Mouse (Mus musculus) layer of hippocampus, adult 2 months (tissue): ENCODE results near the gene Icos. TPM values are rescaled to one million over a fixed set of nuclear protein-coding genes. Genes with fewer than 3 reads are reported as not detected.

Experiments
- DNase-seq, 2 experiments: peaks; one replicate each; pipeline ENCODE4 v3.0.0; 2022; ENCODE audit warnings: low spot score in 2 of 2
- H3K27ac ChIP-seq: fragments of 200-600 bp; 2 replicates; pipeline ENCODE4 v1.8.1; 2022
- H3K4me3 ChIP-seq: fragments of 200-600 bp; 2 replicates; pipeline ENCODE4 v1.8.1; 2022; ENCODE audit warnings: mild to moderate bottlenecking
- CTCF ChIP-seq: fragments of 200-600 bp; conservative IDR thresholded peaks from 2 replicates; pipeline ENCODE4 v1.8.1; 2022; ENCODE audit warnings: antibody characterized with exemption, mild to moderate bottlenecking, moderate library complexity
- long read RNA-seq, 2 experiments: library from polyadenylated mRNA; stranded (forward); transcript quantifications; one replicate each; pipeline ENCODE4 v2.0.0; 2021; ENCODE audit warnings: borderline mapping rate in 2 of 2
- total RNA-seq, 2 experiments: library from RNA; stranded (reverse); gene quantifications; 2 replicates each; pipeline ENCODE4 v1.2.3; 2021

Gene Icos
- not detected for total RNA-seq
- long read RNA-seq, experiment 1: 0 reads
- long read RNA-seq, experiment 2: 0 reads

DNA sequence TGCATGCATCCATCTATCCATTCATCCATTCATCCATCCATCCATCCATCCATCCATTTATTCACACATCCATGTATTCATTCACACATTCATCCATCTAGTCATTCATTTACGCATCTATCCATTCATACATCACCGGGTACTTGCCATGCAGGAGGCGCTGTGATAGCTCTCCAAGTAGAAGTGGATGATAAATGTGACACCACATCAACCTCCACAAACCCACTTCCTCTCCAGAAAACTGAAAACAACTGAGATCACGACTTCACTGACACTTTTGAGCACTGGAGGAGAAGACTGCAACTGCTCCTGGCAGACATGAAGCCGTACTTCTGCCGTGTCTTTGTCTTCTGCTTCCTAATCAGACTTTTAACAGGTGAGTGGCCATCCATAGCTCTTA is at the start of gene Icos:
TSS of gene Icos (plus strand) at position 287 of the 400 bp plus-strand sequence.
- no peak for TF ChIP-seq CTCF
- no peak for DNase-seq
- no peak within 1 kb of the TSS for H3K27ac ChIP-seq
- no peak within 1 kb of the TSS for H3K4me3 ChIP-seq

DNA sequence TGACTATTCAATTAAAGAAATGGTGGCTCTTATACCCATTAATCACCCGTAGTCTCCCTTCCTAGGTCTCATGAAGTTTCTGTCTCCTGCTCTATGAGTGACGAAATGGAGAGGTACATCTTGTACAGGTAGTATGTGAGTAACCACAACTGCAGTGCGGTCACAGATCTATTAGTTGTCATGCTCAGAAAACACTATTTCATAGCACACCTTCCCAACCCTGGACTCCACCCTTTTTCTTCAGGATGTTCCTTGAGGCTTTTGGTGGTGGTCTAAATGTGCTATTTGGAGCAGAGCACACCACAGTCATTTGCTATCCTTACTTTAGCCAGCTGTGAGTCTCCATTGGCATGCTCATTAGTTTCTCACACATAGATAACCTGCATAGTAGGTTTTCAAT is 48.7 kb upstream of the Icos start:
- no peak overlapping the region for H3K4me3 ChIP-seq
- DNase-seq: no peak
- H3K27ac ChIP-seq: no peak overlapping the region
- no peak for TF ChIP-seq CTCF

DNA sequence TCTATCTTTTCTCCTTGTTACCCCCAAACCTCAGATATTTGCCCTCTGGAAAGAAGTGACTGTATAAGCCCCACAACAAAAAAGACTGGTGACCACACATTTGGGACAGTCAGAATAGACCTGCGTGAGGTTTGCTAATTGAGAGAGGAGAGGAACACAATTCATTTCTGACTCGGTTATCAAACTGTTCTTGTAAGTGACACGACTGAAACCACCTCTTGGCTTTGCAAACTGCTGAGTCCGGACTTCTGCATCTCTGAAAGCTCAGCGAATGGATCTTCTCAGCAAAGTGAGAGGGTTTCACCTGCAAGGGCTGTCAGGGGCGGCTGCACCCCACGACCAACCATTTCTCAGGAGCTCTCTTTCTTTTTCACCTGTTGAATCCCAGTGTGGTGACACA is 47.3 kb upstream of the Icos start:
- no peak for TF ChIP-seq CTCF
- no peak overlapping the region for H3K27ac ChIP-seq
- H3K4me3 ChIP-seq: no peak overlapping the region
- no peak for DNase-seq

DNA sequence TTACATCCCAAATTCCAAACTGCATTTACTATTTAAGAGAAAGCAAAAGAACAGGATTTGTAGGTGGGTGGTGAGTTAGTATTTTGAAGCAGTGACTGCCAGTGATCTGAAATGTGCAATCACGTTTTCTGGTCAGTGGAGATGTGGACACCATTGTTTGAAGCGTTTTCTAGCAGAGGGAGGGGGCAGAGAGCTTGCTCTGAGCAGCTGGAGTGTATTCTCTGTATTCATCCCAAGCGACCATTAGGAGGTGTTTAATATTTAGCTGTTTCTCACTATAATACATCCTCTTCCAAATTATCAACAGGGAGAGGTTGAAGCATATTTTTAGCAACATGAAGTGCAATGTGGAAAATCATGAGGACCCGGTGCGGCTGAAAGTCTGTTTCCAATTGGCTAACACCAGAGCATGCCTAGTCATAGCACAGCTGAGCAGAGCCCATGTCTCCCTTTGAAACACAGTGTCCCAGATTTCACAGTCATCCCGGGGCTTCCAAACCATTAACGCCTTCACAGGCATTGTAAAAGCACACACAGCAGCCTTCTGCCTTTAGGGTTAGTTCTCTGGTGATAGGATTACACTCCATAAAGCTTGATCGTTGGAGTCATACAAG is 41.7 kb upstream of the Icos start:
- peak; percentile 33 to 38 for DNase-seq
- H3K27ac ChIP-seq: peak overlapping the region; percentile 75
- TF ChIP-seq CTCF: no peak

DNA sequence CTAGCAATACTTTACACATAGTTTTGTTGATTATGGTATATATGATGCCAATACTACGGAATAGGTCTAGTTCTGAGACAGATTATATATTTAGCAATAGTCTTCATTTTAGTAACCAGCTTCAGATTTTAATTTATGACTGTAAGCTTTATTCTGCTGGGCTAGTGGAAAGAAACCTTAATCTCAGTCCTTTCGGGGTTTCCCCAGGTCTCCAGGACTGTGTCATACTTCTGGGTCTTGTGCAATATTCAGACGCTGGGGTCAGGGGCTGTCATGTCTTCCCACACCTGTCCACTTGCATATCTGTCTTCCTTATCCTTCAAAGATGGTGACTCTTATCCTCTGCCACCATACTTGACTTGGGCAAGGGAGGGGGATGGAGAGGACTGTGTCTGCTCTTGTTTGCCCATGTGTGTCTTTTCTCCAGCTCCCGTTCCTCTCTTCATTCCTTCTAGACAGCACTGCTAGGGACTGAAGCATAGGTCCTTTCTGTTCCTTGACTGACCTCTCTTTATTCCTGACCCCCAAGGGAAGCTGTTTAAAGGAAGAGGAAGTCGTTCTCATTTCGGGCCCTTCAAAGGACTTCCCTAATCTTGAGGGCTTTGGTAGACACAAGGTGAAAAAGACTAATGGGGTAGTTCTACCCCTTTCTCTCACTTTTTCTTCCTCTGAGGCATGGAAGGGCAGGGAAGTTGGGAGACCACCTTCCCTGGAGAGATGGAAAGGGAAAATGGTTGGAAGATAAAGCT is 40.6 kb upstream of the Icos start:
- DNase-seq: no peak
- Histone ChIP-seq H3K4me3 (no peak overlapping the region), H3K27ac (peak overlapping the region; percentile 75; the same call in 1 of the 2 replicates)
- no peak for TF ChIP-seq CTCF

More for the DNA sequence above, 41.7 kb upstream of the Icos start:
- H3K4me3 ChIP-seq: no peak overlapping the region

DNA sequence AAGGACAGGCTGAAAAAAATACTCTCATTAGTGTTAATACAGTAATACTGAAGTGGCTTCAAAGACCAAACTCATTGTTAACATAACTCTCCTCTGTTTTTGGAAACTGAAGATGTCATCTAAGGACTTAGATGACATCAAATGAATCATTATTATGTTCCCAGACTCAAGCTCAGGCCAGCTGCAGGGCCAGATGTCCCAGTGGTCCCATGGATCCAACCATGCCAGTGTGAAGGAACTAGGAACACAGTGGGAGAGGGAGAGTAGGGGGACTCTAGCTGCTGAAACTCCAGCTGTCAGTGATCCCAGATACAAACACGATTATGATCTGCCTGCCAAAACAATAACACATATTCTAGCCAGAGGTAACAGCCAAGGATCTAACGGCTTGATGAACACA is 39.5 kb upstream of the Icos start:
- no peak for DNase-seq

DNA sequence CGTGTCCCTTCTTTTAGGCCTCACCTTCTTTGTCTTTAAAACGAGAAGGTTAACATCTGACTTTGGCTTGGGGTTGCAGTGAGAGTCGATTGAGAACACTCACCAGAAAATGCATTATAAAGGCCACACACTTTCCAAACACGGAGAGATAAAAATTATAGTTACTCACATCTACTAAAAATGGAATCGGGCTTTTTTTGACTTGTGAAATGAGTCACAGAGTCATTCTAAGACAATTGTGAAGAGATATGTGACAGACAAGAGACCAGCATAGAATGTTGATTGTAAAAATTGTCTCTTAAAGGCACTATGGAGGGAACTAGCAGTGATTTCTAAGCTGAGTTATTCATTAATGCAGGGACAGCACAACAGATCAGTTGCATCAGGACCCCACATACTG is 38.8 kb upstream of the Icos start:
- H3K27ac ChIP-seq: no peak overlapping the region
- TF ChIP-seq CTCF: no peak
- H3K4me3 ChIP-seq: no peak overlapping the region
- no peak for DNase-seq

More for the DNA sequence above, 39.5 kb upstream of the Icos start:
- Histone ChIP-seq H3K27ac (no peak overlapping the region), H3K4me3 (no peak overlapping the region)
- TF ChIP-seq CTCF: no peak

DNA sequence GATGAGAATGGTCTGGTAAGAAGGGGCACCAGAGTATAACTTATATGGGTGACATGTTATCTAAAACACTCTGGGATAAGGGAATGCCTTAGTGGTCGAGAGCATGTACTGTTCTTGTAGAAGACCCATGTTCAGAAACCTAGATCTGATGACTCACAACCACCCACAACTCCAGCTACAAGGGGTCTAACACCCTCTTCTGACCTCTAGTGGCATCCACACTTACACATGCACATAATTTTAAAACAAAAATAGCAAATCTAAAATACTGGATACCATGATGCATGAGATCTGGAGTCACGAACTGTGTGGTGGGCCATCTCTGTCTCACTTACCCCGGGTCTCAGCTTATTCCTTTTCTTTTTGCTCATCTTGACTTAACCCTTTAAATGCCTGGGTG is 37.7 kb upstream of the Icos start:
- DNase-seq: no peak
- Histone ChIP-seq H3K27ac (no peak overlapping the region), H3K4me3 (no peak overlapping the region)
- no peak for TF ChIP-seq CTCF

DNA sequence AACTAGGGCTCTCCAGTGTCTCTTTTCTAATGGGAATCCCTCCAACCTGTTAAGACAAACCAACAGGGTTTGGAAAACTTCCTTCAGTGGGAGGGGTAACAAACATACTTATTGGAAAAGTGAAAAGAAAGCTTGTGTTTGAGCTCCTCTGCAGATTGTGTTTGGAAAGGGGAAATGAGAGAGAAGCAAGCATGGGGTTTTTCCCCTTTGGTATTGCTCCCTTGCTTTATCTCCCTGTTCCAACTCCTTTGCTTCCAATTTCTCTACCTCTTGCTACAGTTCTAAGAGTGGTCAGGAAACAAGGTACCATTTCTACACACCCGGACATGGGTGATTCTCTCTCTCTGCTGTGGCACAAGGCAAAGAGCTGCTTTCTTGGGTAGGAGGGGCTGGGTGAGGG is 37.1 kb upstream of the Icos start:
- H3K27ac ChIP-seq: no peak overlapping the region
- no peak for TF ChIP-seq CTCF
- DNase-seq: no peak
- H3K4me3 ChIP-seq: no peak overlapping the region

DNA sequence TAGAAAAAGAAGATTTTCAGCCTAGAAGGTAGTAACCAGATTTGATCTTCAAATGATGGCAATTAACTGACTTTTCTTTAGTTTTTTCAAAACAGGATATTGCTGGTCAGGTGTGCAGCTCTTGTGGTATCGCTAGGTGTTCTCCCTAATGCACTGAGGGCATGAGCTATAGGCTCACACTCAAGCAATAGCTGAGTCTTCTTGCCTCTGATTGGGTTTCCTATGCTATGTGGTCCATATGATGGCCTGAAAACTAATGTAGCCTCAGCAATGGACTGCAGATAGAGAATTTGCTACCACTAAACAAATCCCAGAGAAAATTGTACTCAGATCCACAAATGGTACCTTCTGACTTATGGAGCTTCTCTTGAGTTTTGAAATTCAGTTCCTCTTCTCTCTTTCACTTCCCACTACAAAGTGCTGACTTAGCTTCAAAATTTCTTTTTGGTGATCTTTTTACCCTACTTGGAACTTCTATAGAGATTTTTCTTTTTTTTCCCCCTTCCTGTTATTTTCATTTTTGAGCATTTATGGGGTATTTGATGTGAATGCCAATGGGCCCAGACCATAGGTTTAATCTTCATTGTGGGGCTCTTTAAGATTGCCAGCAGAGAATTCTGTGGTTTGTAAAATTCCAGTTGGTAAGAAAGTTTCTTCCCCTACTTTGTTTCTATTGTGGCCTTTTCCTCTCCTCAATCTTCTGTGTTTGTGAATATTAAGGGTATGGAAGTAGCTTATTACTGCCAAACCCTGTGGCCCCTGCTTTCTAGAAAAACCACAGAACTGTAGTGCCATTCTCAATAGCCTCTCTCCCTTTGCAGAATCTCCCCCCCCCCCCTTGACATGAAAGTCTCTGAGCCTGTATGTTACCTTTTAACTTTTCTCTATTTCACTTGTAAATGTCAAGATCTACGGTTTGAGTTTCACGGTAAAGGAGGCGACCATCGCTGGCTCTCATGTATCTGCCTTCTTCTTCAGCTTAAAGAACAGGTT is 36.4 kb upstream of the Icos start:
- H3K4me3 ChIP-seq: no peak overlapping the region
- no peak for TF ChIP-seq CTCF
- no peak for DNase-seq

DNA sequence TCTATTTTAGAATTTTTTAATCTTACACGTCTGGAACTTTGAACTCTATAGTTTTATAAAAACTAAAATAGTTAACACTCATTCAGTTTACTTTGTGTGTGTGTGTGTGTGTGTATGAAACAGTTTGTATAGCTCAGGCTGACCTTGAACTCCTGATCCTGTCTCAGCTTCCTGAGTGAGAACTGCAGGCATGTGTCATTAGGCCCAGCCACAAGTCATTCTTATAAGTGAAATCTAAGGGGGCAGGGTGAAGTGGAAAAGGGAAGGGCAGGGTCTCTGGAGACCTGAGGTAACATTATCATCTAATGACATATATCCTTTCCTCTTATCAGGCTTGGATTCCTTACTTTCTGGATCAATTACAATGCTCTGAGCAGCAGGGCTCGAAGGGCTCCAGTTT is 34.8 kb upstream of the Icos start:
- H3K4me3 ChIP-seq: no peak overlapping the region
- no peak overlapping the region for H3K27ac ChIP-seq
- TF ChIP-seq CTCF: no peak
- DNase-seq: no peak

More for the DNA sequence above, 36.4 kb upstream of the Icos start:
- no peak overlapping the region for H3K27ac ChIP-seq

DNA sequence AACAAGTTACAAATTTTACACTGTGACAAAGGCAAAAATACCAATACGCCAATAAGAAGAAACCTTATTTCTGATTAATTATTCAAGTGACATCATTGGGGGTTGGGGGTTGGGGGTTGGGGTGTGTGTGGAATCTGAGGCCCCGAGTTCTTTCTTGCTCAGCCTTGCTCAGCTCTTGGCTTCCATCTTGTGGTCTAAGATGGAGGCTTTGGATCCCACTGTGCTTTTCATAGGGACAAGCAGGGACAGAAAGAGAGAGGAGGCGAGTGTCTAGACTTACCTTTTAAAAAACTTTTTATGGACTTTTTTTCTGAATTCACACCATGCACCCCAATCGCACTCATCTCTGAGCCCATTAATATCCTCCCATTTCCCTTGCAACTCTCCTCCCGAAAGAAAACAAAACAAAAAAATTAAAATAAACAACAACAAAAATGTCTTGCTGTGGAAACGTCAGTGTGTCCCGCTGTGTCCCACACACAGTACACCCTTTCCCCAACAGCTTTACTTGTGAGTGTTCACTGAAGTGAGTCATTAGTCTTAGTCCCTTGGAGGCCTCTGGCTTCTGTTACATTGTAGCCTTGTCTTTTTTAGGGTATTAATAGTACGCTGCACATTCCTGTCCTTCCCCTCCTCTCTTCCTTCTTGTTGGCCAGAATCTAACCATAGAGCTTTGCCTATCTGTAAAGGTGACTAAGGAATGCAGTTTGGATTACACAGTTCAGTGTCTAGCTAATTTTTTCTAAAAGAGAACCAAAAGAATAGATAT is 31.9 kb upstream of the Icos start:
- H3K4me3 ChIP-seq: no peak overlapping the region
- no peak for DNase-seq
- H3K27ac ChIP-seq: no peak overlapping the region
- peak; percentile 30 for TF ChIP-seq CTCF
